Mouse (Mus musculus): ENCODE measurements around the gene Gps2.
A peak's percentile ranks its signal among the peaks of the same experiment; 100 is the strongest.
"Not testable (repeated sequence)": the region's sequence is repeated elsewhere in the genome, so short reads cannot be mapped to it uniquely, and the experiment has no call there.

Gps2 gene

DNA sequence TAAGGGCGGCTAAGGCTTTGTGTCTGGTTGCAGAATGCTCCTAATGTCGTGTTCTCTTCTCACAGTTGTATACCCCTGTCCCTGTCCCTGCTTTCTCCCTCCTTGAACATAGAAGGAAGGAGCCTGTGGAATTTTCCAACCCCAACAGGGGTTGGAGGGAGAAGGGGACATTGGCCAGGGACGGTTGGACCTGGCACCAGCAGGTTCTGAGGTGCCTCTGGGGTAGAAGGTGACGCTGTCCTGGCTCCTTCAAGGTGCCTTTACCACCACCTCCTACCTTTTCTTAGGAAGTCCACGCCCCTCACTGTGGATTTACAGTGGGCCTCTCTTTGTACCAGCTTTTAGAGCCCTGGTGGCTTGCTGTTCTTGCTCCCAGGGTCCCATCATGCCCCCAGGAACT is 24.1 kb downstream of the Gps2 start:
- DNase-seq = no peak

DNA sequence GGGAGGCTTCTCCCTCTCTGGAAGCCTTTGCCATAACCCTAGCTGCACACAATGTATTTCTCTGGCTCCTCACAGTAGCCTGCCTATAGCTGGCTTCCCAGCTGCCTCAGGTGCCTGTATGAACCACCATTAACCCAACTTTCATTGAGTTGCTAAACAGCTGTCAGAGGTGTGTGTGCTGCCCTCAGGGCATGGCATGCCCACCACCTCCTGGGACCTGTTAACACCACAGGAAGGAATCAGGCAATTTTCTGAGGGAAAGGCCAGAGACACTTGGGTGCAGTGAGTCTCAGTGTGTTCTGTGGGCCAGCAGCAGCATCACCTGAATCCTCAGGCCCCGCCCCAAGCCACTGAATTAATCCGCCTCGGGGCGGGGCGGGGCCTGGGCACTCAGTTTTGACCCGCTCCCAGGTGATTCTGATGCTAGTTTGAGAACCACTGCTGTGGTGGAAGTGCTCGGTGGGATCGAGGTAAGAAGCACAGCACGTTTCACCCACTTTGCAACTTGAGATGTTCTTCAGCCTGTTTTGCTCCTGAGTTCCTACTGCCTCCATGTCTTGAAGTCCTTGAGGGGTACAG is 24.8 kb downstream of the Gps2 start:
- peak in 1 of 2 experiments; percentile 62 for DNase-seq

DNA sequence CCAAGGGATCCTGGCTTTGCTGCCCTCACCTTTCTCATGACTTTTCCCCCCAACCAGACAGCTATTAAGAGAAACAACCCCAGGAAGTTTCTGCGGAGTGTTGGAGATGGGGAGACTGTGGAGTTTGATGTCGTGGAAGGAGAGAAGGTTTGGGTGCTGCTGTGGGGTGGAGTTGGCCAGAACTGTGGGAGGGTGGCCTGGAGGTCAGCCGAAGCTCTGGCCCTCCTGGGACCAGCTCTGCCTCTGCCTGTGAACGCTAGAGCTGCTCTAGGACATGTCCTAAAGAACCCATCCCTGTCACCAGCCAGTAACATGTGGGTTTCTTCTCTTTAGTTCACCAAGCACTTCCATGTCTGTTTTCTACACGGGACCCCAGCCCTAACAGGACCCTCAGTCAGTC is 25.5 kb downstream of the Gps2 start:
- DNase-seq = no peak

DNA sequence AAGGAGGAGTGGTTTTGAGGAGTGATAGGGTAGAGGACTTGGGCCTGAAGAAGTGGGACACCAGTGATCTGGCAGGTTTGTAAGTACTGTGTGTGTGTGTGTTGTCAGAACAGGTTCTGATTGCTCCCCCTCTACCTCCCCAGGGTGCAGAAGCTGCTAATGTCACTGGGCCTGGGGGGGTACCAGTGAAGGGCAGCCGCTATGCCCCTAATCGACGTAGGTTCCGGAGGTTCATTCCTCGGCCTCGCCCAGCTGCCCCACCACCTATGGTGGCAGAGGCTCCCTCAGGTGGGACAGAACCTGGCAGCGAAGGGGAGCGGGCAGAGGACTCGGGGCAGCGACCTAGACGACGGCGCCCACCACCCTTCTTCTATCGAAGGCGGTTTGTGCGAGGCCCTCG is 26.0 kb downstream of the Gps2 start:
- no peak for DNase-seq

DNA sequence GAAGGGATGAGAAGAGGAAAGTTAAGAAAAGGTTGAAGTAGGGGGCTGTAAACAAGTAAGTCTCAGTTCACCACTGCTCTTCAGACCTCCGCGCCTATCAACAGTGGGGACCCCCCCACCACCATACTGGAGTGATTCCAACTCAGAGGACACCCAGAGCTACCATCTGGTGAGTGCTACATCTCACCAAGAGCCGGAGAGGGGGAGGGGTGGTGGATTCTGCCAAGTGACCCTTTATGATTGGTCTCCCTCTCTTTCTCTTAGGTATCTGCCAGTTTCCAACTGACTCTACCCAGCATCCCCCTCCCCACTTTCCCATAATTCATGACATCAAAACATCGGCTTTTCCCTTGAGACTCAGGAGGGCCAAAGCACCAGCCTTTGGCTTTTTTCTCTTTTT is 27.3 kb downstream of the Gps2 start:
- DNase-seq = no peak

DNA sequence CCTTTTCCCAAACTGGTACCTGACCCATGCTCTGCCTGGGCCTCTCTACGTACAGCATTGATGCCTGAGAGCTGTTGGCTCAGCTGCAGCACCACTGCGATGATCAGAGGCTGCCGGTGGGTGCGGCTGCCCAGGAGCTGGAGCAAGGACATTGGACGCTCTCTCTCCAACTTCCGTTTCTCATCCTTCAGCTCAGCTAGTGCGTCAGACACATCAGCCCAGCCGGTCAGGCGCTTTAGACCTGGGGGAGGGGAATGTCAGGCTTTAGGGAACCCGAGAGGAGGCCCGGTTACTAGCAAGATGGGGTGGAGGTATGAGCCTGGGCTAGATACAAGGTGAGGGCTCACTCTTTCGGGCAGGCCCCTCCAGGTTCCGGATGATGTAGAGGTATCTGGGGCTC is 31.5 kb downstream of the Gps2 start:
- no peak for DNase-seq

DNA sequence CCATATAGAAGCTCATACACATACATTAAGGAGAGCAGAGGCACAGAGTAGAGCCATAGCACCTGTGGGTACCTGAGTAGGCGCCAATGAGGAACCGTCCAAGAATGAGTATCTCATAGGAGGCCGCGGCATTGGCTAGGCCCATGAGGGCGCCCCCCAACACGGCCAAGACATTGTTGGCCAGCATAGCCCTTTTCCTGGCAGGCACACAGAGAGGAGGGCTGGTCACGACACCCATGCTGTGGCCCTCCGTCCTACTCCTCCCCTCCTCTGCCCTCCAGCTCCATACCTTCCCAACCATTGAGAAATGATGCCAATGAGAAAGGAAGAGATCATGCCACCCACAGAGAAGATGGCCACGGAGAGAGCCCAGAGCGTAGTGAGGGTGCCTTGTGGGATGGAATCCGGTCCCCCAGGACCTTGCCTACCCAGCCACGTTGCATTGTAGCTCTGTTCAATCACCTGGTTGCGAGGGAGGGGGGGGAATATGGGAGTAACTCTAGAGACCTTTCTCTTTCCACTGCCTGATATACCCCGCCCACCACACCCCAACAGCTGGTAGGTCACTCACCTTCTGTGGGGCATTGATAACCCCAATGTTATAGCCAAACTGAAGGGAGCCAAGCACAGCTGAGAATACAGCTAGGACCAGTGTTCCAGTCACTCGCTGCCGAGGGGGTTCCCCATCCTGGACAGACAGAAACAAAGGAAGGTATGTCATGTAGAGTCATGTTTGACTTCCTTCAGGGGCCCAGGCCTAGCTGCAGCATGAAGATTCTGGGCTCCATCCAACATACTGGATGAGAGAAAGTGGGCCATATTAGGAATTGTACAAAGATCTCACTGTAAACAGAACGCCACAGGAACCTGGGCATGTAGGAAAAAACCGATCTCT is 32.6 kb downstream of the Gps2 start:
- DNase-seq = no peak

DNA sequence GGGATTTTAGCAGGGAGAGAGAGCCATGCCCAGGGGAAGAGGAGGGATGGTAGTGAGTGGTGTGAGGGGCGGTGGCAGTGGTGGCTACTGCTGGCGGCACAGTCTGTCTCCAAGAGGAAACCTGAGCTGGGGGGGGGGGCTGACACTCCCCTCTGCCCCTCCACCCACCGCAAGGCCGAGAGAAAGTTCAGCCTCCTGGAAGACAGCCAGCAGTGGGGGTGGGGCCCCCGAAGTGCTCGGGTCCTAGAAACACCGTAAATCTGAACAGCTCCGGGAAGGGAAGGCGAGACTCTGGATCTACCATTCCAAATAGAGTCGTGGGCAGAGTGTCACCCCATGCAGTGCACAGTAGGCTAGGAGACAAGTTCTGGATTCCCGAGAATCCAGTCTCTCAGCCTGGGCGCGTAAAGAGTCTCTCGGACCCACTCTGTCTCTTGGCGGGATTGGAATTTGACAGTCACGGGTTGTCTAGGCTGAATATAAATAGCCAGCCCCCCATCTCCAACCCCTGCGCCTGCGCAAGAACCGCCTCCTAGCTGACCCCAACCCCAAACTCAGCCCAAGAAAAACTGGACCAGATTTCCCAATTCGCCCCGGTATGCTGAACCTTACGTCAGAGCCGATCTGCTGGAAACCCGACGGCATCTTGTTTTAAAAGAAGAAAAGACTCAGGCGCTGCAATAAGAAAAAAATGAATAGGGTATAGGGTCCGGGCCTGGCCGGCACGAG is 33.8 kb downstream of the Gps2 start:
- DNase-seq = peak; percentile 43 to 76

DNA sequence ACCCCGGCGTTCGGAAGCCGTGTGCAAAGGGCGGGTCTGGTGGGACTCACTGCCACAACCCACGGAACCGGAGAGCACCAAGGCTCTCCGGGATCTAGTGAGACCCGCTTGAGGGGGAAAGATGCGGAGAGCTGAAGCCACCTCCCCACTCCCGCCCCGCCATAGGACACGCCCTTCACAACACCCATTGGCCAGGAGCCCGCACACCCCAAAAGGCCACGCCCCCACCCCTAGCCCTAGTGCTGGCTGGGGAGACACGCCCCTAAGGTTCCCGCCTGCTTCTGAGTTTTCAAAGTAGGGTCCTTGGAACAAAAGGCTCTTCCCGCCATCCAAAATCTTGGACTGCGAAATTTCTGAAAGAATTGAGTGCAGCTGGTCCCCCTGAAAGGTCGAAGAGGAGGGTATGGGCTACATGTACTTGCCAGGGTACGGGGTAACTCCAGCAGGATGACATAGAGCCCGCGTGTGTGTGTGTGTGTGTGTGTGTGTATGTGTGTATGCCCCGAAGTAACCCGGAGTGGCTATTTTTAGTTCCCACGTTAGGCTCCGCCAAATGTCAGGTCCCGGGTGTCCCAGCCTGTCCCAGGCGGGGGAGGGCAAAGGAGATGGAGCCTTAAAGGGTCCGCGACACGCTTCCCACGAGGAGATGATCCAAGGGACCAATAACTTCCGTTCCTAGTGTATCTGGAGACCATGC is 34.5 kb downstream of the Gps2 start, which contains the start of gene Slc2a4:
Slc2a4 (minus strand) TSS at position 123 of the 697 bp plus-strand sequence.
- peak; percentile 93 to 95 for DNase-seq

DNA sequence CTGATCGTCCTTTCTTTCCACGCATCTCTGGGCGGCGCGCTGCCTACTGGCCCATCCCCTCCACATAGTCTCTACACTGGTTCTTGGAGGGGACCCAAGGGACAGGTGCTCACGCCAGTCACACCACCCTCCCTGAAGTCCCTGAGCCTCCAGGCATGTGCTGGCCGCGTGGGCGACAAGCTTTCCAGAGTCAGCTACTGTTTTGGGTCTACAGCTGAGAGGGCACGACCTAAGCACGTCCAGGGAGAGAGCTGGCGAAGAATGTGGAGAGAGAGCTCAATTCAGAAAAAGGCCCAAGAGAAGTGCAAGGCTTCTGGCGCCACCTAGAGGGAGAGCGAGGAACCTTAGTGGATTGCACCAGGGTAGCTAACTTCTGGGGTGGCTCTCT is 35.1 kb downstream of the Gps2 start:
- DNase-seq = peak; percentile 91 to 95

DNA sequence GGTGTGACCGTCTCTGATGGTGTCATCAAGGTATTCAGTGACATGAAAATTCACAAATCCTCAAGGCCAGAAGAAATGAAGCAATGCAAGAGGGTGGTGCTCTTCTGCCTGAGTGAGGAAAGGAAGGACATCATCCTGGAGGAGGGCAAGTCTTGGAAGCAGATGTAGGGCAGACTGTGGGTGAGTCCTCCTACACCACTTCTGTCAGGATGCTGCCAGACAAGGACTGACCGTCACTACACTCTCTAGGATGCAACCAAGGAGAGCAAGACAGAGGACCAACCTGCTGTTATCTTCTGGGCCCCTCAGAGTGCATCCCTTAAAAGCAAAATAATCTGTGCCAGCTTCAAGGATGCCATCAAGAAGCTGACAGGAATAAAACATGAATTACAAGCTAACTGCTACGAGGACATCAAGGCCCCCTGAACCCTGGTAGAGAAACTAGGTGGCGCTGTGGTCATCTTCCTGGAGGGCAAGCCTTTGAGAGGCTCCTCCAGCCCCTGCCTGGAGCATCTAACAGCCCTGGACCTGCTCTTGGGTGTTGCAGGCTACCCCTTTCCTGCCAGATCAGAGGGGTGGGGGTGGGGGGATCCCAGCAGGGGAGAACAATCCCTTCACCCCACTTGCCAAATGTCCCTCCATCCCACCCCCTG is 37.2 kb downstream of the Gps2 start:
- DNase-seq = peak in 1 of 2 experiments; percentile 64

DNA sequence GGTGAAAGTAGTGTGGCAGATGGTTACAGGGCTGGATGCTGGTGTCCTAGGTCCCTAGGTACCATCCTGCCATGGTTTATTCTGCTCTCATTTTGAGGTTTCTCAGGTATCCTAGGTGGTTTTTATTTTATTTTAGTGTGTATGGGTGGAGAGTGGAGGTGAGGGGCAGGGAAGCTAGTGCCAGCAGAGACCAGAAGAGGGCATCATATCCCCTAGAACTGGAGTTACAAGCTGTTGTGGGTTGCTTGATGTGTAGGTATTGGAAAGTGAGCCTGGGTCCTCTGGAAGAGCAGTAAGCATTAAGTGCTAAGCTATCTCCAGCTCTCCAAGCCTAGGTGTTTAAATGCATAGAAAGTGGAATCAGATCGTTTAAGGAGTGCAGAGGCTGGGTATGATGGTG is 38.6 kb downstream of the Gps2 start:
- no peak for DNase-seq

DNA sequence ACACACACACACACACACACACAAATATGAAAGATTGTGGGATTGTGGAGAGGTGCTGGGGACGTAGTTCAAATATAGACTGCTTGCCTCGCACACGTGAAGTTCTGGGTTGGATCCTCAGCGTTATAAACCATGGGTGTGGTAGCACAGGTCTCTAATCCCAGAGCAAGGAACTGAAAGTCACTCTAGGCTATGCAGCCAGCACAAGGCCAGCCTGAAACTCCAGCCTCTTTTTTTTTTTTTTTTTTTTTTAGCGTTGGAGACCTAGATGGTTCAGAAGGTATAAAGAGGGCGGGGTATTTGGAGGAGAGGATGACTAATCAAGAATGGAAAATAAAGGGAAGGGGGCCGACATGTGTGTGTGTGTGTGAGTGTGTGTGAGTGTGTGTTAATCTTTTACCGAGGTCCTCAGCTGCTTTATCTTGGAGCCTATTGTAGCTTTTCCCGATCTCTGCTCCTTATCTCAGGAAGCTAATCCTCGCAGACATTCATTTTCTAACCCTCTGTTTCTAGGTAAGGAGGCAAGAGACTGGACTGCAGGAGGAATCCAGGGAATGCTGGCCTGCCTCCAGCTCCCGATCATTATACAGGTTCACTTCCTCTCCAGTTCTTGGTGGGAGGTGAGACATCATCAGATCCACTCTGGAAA is 39.7 kb downstream of the Gps2 start:
- no peak for DNase-seq

DNA sequence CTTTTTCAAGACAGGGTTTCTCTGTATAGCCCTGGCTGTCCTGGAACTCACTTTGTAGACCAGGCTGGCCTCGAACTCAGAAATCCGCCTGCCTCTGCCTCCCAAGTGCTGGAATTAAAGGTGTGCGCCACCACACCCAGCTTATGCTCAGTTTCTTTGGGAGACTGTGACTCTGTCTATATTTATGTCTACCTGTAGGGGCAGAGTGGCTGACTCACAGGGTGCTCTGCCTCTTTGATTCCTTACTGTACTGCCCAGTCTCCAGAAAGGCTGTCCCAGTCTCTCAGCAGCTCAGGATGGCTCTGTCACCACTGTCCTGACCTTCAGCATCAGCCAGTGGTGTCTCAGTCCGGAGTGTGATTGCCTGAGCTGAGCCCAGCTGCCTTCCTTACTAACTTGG is 41.9 kb downstream of the Gps2 start:
- DNase-seq = not testable (repeated sequence)

DNA sequence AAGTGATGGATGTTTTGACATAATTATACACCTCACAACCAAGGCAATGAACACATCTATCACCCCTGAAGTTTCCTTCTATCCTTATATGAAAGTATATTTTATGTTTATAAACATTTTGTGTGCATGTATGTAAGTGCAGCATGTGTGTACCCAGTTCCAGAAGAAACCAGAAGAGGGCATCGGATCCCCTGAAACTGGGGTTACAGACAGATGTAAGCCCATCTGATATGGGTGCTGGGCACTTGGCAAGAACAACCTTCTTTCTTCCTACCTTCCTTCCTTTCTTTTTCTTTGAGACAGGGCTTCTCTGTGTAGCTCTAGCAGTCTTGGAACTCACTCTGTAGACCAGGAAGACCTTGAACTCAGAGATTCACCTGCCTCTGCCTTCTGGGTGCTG is 42.5 kb downstream of the Gps2 start:
- peak in 1 of 2 experiments; percentile 32 for DNase-seq

DNA sequence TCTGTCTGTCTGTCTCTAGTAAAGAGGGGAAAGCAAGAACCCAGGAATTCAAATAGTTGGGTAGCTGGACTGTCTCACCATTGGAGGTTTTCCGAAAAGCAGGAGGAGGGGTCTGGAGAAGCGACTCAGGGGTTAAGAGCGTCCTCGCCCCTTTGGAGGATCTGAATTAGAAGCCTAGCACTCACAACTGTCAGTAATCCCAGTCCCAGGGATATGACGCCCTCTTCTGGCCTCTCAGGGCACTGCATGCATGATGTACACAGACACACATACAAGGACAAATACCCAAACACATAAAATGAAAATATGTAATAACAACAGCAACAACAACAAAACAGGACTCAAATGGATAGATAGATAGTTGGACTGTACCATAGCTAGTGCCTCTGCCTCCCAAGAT is 46.9 kb downstream of the Gps2 start:
- no peak for DNase-seq

DNA sequence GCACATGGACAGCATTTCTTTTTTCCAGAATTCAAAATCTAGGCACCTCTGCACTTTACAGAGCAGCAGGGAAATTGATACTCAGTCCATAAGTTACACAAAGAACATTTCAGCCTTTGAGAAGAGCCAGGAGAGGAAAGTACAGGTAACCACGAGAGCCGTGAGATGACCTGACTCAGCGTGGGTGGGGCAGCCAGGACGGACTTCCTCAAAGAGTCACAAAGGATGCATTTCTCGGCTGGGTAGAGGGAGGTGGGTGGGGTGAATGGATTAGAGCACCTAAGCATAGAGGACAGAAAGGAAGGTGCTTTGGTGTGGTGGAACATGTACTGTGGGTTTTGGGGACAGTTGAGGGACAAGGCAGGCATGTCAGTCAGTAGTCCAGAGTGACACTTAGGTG is 48.2 kb downstream of the Gps2 start:
- DNase-seq = no peak

DNA sequence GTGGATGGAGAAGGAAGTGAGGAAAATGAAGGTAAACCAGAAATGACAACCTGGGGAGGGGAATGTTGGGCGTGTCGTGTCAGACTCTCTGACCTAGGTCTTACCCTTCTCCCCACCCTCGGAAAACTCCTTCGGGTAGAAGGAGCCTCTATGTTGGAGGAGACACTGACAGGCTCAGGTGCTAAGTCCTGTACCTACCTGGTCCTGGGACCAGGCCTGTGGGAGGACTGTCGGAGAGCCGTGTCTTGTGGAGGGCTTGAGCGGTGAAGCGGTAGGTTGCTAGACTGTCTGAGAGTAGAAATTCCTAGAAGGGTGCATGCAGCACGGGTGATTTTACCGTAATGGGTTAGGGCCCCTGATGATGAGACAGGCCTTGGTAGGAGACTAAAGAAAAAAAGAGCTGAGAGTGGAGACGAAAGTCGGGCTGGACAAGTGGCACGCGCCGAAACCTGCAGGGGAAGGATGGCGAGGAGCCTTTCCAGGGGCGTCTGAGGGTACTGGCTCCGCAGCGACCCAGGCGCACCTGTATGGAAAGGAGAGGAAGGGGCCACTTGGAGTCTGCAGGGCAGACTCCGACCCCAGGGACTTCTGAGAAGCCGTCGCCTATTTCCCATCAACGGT is 51.1 kb downstream of the Gps2 start, which contains the start of gene Cldn7:
Cldn7 (plus strand) TSS at position 130 of the 621 bp plus-strand sequence.
- DNase-seq = no peak

DNA sequence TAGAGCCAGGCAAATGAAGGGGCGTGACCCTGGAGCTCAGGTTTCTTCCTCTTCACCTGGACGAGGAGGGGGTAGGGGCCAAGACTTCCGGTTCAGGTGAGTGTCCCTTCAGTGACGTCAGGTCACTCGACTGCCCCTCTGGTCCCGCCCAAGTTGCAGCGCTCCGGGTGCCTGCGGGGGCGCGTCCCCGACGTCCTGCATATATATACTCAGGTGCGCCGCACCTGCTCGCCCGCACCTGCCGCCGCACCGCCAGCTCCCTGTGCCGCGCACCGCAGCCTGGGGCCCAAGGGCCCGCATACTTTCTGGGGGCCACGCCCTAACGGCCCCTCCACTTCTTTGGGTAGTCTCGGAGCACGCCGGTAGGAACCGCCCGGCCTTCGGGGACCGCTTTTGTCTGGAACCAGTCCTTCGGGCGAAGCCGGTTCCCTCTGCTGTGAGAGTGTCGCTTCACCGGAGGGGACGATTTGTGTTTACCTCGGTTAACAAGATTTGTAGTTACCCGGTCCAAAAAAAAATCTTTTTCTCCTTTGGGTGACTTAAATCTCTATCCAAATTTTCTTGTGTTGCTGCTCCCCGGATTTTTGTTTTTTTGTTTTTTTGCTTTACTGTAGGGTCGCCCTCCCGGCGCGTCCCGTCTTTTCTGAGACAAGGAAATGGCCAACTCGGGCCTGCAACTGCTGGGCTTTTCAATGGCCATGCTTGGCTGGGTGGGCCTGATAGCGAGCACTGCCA is 51.8 kb downstream of the Gps2 start:
- peak; percentile 68 to 72 for DNase-seq
